Mouse (Mus musculus) G1E (cell line): ENCODE measurements at regions not wholly inside any gene's neighbourhood (a gene's known extent, or its start where the extent isn't known, plus 50 kb on each side); places are given as distances from the start of the nearest gene placed in this dataset.

Source experiments
- CTCF ChIP-seq: IDR thresholded peaks from 2 replicates; pipeline ENCODE4 v1.5.1; 2012; ENCODE audit warnings: low read depth, low read length, inconsistent platforms, mixed read lengths
- GATA1 ChIP-seq: IDR thresholded peaks from 2 replicates; pipeline ENCODE4 v1.6.1; 2012; ENCODE audit warnings: borderline replicate concordance, low read length, inconsistent platforms, mixed read lengths
- GATA2 ChIP-seq: IDR thresholded peaks from 2 replicates; pipeline ENCODE4 v1.6.1; 2012; ENCODE audit warnings: low read depth, low read length, inconsistent platforms, borderline replicate concordance
- POLR2AphosphoS5 ChIP-seq: IDR thresholded peaks from 2 replicates; pipeline ENCODE4 v1.6.1; 2012; ENCODE audit warnings: low read depth, low read length, inconsistent platforms; ENCODE audit not compliant: insufficient replicate concordance
- TAL1 ChIP-seq: conservative IDR thresholded peaks from 2 replicates; pipeline ENCODE4 v1.6.1; 2012; ENCODE audit warnings: low read depth, low read length, inconsistent platforms, mixed read lengths

DNA sequence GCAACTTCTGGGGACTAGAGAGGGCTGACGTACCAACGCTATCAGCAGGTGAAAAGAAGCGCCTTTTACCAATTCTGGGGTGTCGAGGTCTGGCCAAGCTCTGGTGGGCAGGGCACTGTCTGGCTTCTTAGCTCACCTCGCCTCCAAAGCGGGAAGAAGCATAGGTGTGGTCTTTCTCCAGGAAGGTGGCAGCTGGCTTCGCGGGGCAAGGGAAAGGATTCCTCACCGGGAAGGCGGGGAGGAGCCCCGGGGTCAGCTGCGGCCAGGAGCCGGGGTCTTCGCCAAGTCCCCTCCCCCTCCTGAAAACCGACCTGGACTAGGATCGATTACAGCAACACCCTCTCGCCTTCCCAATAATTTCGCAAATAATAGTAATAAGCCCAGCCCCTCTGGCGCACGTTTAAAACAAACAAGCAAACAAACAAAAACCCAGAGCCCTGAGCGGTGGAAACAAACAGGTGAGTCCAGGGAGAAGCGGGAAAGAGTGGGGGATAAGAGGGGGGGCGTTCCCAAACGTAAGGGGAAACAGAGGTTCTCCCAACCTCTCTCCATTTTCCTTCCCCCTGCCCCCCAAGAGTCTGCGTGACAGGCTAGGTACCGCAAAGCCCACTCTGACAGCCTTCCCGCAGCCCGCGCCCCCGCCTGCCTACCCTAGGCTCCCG, 63.5 kb upstream of the Ak4 start:
- TF ChIP-seq CTCF (no peak), GATA2 (no peak), GATA1 (no peak), TAL1 (no peak), POLR2AphosphoS5 (no peak)
